In genomic region chr11:108171917-108172316, GRCm38 (mm10) we compare ENCODE assay signal across 17 mouse cellular contexts.
DNase-seq lines count a peak whose midpoint lies in the region; ATAC-seq and TF ChIP-seq lines count a peak whose summit lies in the region.
"Had no signal": no experiment of that assay in that cellular context is flagged by ENCODE, and none has a peak within 500 bp of the region (broad histone marks: within the 10 kb centered on the region; RNA-seq: fewer than 3 reads in every experiment).

No protein-coding gene starts in this region.

- no peak overlapping the region for H3K4me3 ChIP-seq in layer of hippocampus, adult 2 months
- no peak overlapping the region for H3K4me3 ChIP-seq in forebrain, embryonic 16.5 days (replicated peaks; ENCODE audit: low read length)
- H3K4me3 ChIP-seq in neural tube, embryonic 15.5 days (replicated peaks), result no peak overlapping the region
- H3K4me3 ChIP-seq: embryonic facial prominence, embryonic 12.5 days; neural tube, embryonic 12.5 days had no signal

- 40% methylated on average over 5 of the region's 5 CpGs for WGBS in forebrain, embryonic 16.5 days
- 55% methylated on average over 5 of the region's 5 CpGs for WGBS in neural tube, embryonic 15.5 days

- H3K27me3 ChIP-seq in forebrain, embryonic 16.5 days (replicated peaks; ENCODE audit: control insufficient read depth, insufficient read depth, low read length), result no peaks in the 10 kb centered on the region
- no peaks in the 10 kb centered on the region for H3K27me3 ChIP-seq in neural tube, embryonic 15.5 days (replicated peaks)
- H3K27me3 ChIP-seq: embryonic facial prominence, embryonic 12.5 days; neural tube, embryonic 12.5 days had no signal

- H3K36me3 ChIP-seq in forebrain, embryonic 16.5 days (ENCODE audit: control insufficient read depth, insufficient read depth), result no peaks in the 10 kb centered on the region
- no peaks in the 10 kb centered on the region for H3K36me3 ChIP-seq in neural tube, embryonic 15.5 days
- H3K36me3 ChIP-seq: embryonic facial prominence, embryonic 12.5 days; neural tube, embryonic 12.5 days had no signal

- H3K9ac ChIP-seq in forebrain, embryonic 16.5 days (replicated peaks; ENCODE audit: low read depth, low read length), result no peak overlapping the region
- no peak overlapping the region for H3K9ac ChIP-seq in neural tube, embryonic 15.5 days (replicated peaks)
- H3K9ac ChIP-seq: embryonic facial prominence, embryonic 12.5 days; liver, postnatal 0 days; neural tube, embryonic 12.5 days had no signal

- no peak for TF ChIP-seq CTCF in layer of hippocampus, adult 2 months (conservative IDR thresholded peaks at IDR 0.05)

- no peak overlapping the region for H3K4me2 ChIP-seq in forebrain, embryonic 16.5 days (ENCODE audit: low read length)
- no peak overlapping the region for H3K4me2 ChIP-seq in neural tube, embryonic 15.5 days
- H3K4me2 ChIP-seq: embryonic facial prominence, embryonic 12.5 days; neural tube, embryonic 12.5 days had no signal

- peak; percentile 85 for ATAC-seq in forebrain, embryonic 16.5 days
- ATAC-seq in neural tube, embryonic 15.5 days (ENCODE audit: low FRiP score), result peak; percentile 76; the same call in 1 of the 2 replicates
- ATAC-seq: intestine, postnatal 0 days; liver, postnatal 0 days had no signal

- 0 out of 2 replicates have a peak, but pooled peaks cover 5% of the 10 kb centered on the region for H3K4me1 ChIP-seq in forebrain, embryonic 16.5 days (replicated peaks; ENCODE audit: control insufficient read depth, insufficient read depth, low read length)
- peaks cover 19% of the 10 kb centered on the region for H3K4me1 ChIP-seq in neural tube, embryonic 15.5 days
- H3K4me1 ChIP-seq: embryonic facial prominence, embryonic 12.5 days; neural tube, embryonic 12.5 days had no signal

- no peak for DNase-seq in layer of hippocampus, adult 2 months (ENCODE audit: low spot score in 2 of 2)
- DNase-seq in layer of hippocampus, postnatal 14 days (ENCODE audit: low spot score in 2 of 2), result no peak
- peak; percentile 31 for DNase-seq in R1 (ENCODE audit: low read depth, low spot score)
- DNase-seq in ovary, postnatal 10 days (ENCODE audit: low spot score), result no peak
- no peak for DNase-seq in urinary bladder, adult 18-20 months (ENCODE audit: low spot score in 2 of 2)
- DNase-seq: cerebellum, adult 11-12 months; heart, postnatal 10 days; liver, postnatal 0 days; right cerebral cortex, adult 18-20 months; spleen, adult 18-20 months; thymus, postnatal 14 days had no signal

- peak overlapping the region; percentile 2; the same call in 1 of the 2 replicates for H3K27ac ChIP-seq in layer of hippocampus, adult 2 months
- no peak overlapping the region; the same call in 1 of the 2 replicates for H3K27ac ChIP-seq in forebrain, embryonic 16.5 days (ENCODE audit: low read length)
- H3K27ac ChIP-seq in neural tube, embryonic 15.5 days (replicated peaks), result peak overlapping the region; percentile 18; the same call in 1 of the 2 replicates
- H3K27ac ChIP-seq: embryonic facial prominence, embryonic 12.5 days; kidney, postnatal 0 days; neural tube, embryonic 12.5 days had no signal

- H3K9me3 ChIP-seq in forebrain, embryonic 16.5 days (ENCODE audit: control insufficient read depth, low read length), result peaks cover 2% of the 10 kb centered on the region; the same call in 1 of the 2 replicates
- no peaks in the 10 kb centered on the region for H3K9me3 ChIP-seq in neural tube, embryonic 15.5 days (replicated peaks)
- H3K9me3 ChIP-seq: embryonic facial prominence, embryonic 12.5 days; neural tube, embryonic 12.5 days had no signal
